Mouse (Mus musculus) erythroblast, embryonic 14.5 days (primary cell): ENCODE measurements around the gene AY074887.

ENCODE experiments used
- GATA1 ChIP-seq: IDR thresholded peaks from 2 replicates; pipeline ENCODE4 v1.6.1; 2012; ENCODE audit warnings: low read length, inconsistent platforms, mixed read lengths
- TAL1 ChIP-seq: IDR thresholded peaks from 3 replicates; pipeline ENCODE4 v1.6.1; 2012; ENCODE audit warnings: low read length, inconsistent platforms, mixed read lengths

DNA sequence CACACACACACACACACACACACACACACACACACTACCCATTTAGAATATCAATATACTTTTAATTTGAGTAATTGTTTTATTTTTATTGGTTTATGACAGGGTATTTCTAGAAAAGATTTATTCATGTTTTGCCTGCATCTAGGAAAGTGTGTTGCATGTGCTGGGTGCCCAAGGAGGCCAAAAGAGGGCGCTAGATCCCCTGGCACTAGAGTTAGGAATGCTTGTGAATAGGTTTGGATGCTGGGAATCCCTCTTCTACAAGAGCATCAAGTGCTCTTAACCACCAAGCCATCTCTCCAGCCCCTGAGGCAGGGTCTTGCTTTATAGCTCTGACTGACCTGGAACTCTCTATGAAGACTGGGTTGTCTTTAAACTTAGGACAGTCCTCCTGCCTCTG, 19.0 kb downstream of the AY074887 start:
- TF ChIP-seq GATA1, result no peak
- TF ChIP-seq TAL1, result no peak
